Mouse (Mus musculus): Measurements from ENCODE around the gene Ptpro. TPM values are rescaled to one million over a fixed set of nuclear protein-coding genes. Genes with fewer than 3 reads are reported as not detected.

Gene Ptpro
- total RNA-seq, 2 experiments from 2014 or later = 24.6 to 41.4 TPM

Other genes with a start within 250 kb of the Ptpro start
- gene Rerg, start 81.8 kb upstream of the Ptpro start, total RNA-seq (2021) = 1 to 10 TPM; 8.5 to 9.1 TPM

Data from left cerebral cortex, postnatal 36 days (tissue).